Mouse (Mus musculus): ENCODE measurements around the gene Tyr.

DNA sequence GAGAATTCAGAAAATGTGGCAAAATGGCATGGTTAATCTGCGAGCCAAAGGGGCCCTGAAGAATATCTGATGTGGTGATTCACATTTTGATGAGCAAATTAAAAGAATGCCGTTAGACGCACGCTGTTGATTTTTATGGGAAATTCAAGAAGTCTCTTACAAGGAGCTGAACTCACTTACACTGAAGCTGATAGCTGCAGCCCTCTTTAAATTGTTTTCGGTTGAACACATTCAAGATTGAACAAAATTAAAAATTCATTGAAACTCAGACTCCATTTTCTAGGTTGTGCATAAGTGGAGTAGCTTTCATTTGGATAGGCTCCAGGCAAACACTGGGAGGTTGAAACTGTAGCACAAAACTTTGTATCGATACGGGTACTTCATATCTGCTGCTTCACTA, 96.3 kb downstream of the Tyr start:
- TF ChIP-seq POLR2A (IDR thresholded peaks at IDR 0.05; ENCODE audit: low read depth, low read length) (no peak), CTCF (conservative IDR thresholded peaks at IDR 0.05 in 1 of 2, IDR thresholded peaks at IDR 0.05 in 1 of 2; ENCODE audit: low read depth in 2 of 2, low read length in 2 of 2) (no peak), EP300 (IDR thresholded peaks at IDR 0.05; ENCODE audit: low read length) (no peak), TCF12 (IDR thresholded peaks at IDR 0.05; ENCODE audit: low read depth, low read length) (no peak), MAFK (IDR thresholded peaks at IDR 0.05; ENCODE audit: insufficient replicate concordance, low read length) (no peak), MAZ (IDR thresholded peaks at IDR 0.05; ENCODE audit: low read depth, low read length) (no peak), NELFE (IDR thresholded peaks at IDR 0.05; ENCODE audit: low read depth, low read length) (no peak)
